Mouse (Mus musculus): ENCODE results near the gene Catsperd. TPM values are rescaled to one million over a fixed set of nuclear protein-coding genes. Genes with fewer than 3 reads are reported as not detected.
A peak's percentile ranks its signal among the peaks of the same experiment; 100 is the strongest.

The Catsperd gene
- polyA plus RNA-seq, 1 experiment from 2014 or later: 0.42 TPM

- peak within 1 kb of the TSS; percentile 100 for H3K4me3 ChIP-seq (replicated peaks)
- peak; percentile 94 for ATAC-seq (ENCODE audit: low FRiP score)
- H3K27me3 ChIP-seq: peaks cover 6% of the 10 kb centered on the region
- peaks cover 27% of the 10 kb centered on the region for H3K36me3 ChIP-seq (replicated peaks)
- peak within 1 kb of the TSS; percentile 90 for H3K27ac ChIP-seq
- H3K4me1 ChIP-seq: peaks cover 45% of the 10 kb centered on the region
- H3K9ac ChIP-seq: peak within 1 kb of the TSS; percentile 99
- WGBS: under 1% methylated on average over 62 of the region's 66 CpGs
- peak within 1 kb of the TSS; percentile 80 for H3K4me2 ChIP-seq
- no peaks in the 10 kb centered on the region for H3K9me3 ChIP-seq
These were observed 45.2 kb downstream of the Catsperd start, which contains the start of gene Ranbp3 for GRCm38 (mm10) chr17:56672941-56673646. TSS of gene Ranbp3 (plus strand) at chr17:56673294.

GRCm38 (mm10) chr17:56673647-56674416 lies 45.9 kb downstream of the Catsperd start:
- Histone ChIP-seq H3K9me3 (no peaks in the 10 kb centered on the region), H3K36me3 (replicated peaks) (peaks cover 31% of the 10 kb centered on the region), H3K4me3 (replicated peaks) (peak overlapping the region; percentile 100), H3K4me1 (peaks cover 39% of the 10 kb centered on the region), H3K9ac (peak overlapping the region; percentile 99), H3K27ac (peak overlapping the region; percentile 83), H3K4me2 (peak overlapping the region; percentile 80), H3K27me3 (no peaks in the 10 kb centered on the region)
- WGBS: 2% methylated on average over 32 of the region's 37 CpGs
- peak; percentile 21 for ATAC-seq (ENCODE audit: low FRiP score)

GRCm38 (mm10) chr17:56681791-56682190 lies 53.8 kb downstream of the Catsperd start:
- no peak overlapping the region for H3K9ac ChIP-seq
- H3K27me3 ChIP-seq: no peaks in the 10 kb centered on the region
- H3K9me3 ChIP-seq: no peaks in the 10 kb centered on the region
- ATAC-seq (ENCODE audit: low FRiP score): no peak
- peaks cover 9% of the 10 kb centered on the region for H3K4me1 ChIP-seq
- peaks cover 85% of the 10 kb centered on the region for H3K36me3 ChIP-seq (replicated peaks)
- no peak overlapping the region for H3K4me2 ChIP-seq
- H3K4me3 ChIP-seq (replicated peaks): no peak overlapping the region
- H3K27ac ChIP-seq: no peak overlapping the region
- 85% methylated on average over 4 of the region's 4 CpGs for WGBS

GRCm38 (mm10) chr17:56682880-56683279 lies 54.9 kb downstream of the Catsperd start:
- Histone ChIP-seq H3K4me1 (peaks cover 4% of the 10 kb centered on the region; the same call in 1 of the 2 replicates), H3K4me3 (replicated peaks) (no peak overlapping the region), H3K4me2 (no peak overlapping the region), H3K36me3 (replicated peaks) (peaks cover 85% of the 10 kb centered on the region), H3K9ac (no peak overlapping the region), H3K27me3 (no peaks in the 10 kb centered on the region), H3K9me3 (no peaks in the 10 kb centered on the region), H3K27ac (no peak overlapping the region)
- WGBS: 82% methylated on average over 3 of the region's 3 CpGs
- ATAC-seq (ENCODE audit: low FRiP score): no peak

- Histone ChIP-seq H3K4me1 (peaks cover 4% of the 10 kb centered on the region; the same call in 1 of the 2 replicates), H3K4me3 (replicated peaks) (no peak overlapping the region), H3K27ac (no peak overlapping the region), H3K27me3 (no peaks in the 10 kb centered on the region), H3K4me2 (no peak overlapping the region), H3K36me3 (replicated peaks) (peaks cover 89% of the 10 kb centered on the region), H3K9me3 (no peaks in the 10 kb centered on the region), H3K9ac (no peak overlapping the region)
- WGBS: 87% methylated on average over 5 of the region's 5 CpGs
- ATAC-seq (ENCODE audit: low FRiP score): no peak
These were observed 55.7 kb downstream of the Catsperd start for GRCm38 (mm10) chr17:56683546-56684140.

GRCm38 (mm10) chr17:56684649-56685048 lies 56.7 kb downstream of the Catsperd start:
- H3K9ac ChIP-seq: no peak overlapping the region
- WGBS: 89% methylated on average over 2 of the region's 2 CpGs
- no peaks in the 10 kb centered on the region for H3K9me3 ChIP-seq
- no peak for ATAC-seq (ENCODE audit: low FRiP score)
- H3K4me1 ChIP-seq: peaks cover 4% of the 10 kb centered on the region; the same call in 1 of the 2 replicates
- no peak overlapping the region for H3K27ac ChIP-seq
- H3K4me3 ChIP-seq (replicated peaks): no peak overlapping the region
- peaks cover 94% of the 10 kb centered on the region for H3K36me3 ChIP-seq (replicated peaks)
- H3K27me3 ChIP-seq: no peaks in the 10 kb centered on the region
- no peak overlapping the region for H3K4me2 ChIP-seq

GRCm38 (mm10) chr17:56686801-56687200 lies 58.9 kb downstream of the Catsperd start:
- Histone ChIP-seq H3K27me3 (no peaks in the 10 kb centered on the region), H3K27ac (no peak overlapping the region), H3K9me3 (no peaks in the 10 kb centered on the region), H3K9ac (no peak overlapping the region), H3K36me3 (replicated peaks) (peaks cover 92% of the 10 kb centered on the region), H3K4me1 (peaks cover 4% of the 10 kb centered on the region; the same call in 1 of the 2 replicates), H3K4me3 (replicated peaks) (no peak overlapping the region), H3K4me2 (no peak overlapping the region)
- no peak for ATAC-seq (ENCODE audit: low FRiP score)
- 93% methylated on average over 4 of the region's 4 CpGs for WGBS

GRCm38 (mm10) chr17:56688045-56688444 lies 60.1 kb downstream of the Catsperd start:
- Histone ChIP-seq H3K4me3 (replicated peaks) (no peak overlapping the region), H3K4me1 (peaks cover 7% of the 10 kb centered on the region; the same call in 1 of the 2 replicates), H3K36me3 (replicated peaks) (peaks cover 92% of the 10 kb centered on the region), H3K27me3 (no peaks in the 10 kb centered on the region), H3K27ac (no peak overlapping the region), H3K9ac (no peak overlapping the region), H3K4me2 (no peak overlapping the region), H3K9me3 (no peaks in the 10 kb centered on the region)
- ATAC-seq (ENCODE audit: low FRiP score): no peak

- no peaks in the 10 kb centered on the region for H3K9me3 ChIP-seq
- no peak overlapping the region for H3K9ac ChIP-seq
- peaks cover 13% of the 10 kb centered on the region; the same call in 1 of the 2 replicates for H3K4me1 ChIP-seq
- H3K36me3 ChIP-seq (replicated peaks): peaks cover 94% of the 10 kb centered on the region
- no peak for ATAC-seq (ENCODE audit: low FRiP score)
- WGBS: 91% methylated on average over 2 of the region's 2 CpGs
- H3K4me3 ChIP-seq (replicated peaks): no peak overlapping the region
- no peaks in the 10 kb centered on the region for H3K27me3 ChIP-seq
- H3K4me2 ChIP-seq: no peak overlapping the region
- no peak overlapping the region for H3K27ac ChIP-seq
These were observed 60.7 kb downstream of the Catsperd start for GRCm38 (mm10) chr17:56688689-56689088.

- H3K9ac ChIP-seq: no peak overlapping the region
- H3K36me3 ChIP-seq (replicated peaks): peaks cover 95% of the 10 kb centered on the region
These were observed 65.5 kb downstream of the Catsperd start for GRCm38 (mm10) chr17:56693395-56693794.

GRCm38 (mm10) chr17:56693851-56694310 lies 65.9 kb downstream of the Catsperd start:
- WGBS: 55% methylated on average over 6 of the region's 6 CpGs
- H3K27ac ChIP-seq: peak overlapping the region; percentile 66; the same call in 1 of the 2 replicates
- no peaks in the 10 kb centered on the region for H3K27me3 ChIP-seq
- peaks cover 11% of the 10 kb centered on the region; the same call in 1 of the 2 replicates for H3K4me1 ChIP-seq
- H3K4me2 ChIP-seq: no peak overlapping the region
- no peaks in the 10 kb centered on the region for H3K9me3 ChIP-seq
- no peak overlapping the region for H3K4me3 ChIP-seq (replicated peaks)
- H3K36me3 ChIP-seq (replicated peaks): peaks cover 95% of the 10 kb centered on the region
- ATAC-seq (ENCODE audit: low FRiP score): peak; percentile 37; the same call in 1 of the 2 replicates
- no peak overlapping the region for H3K9ac ChIP-seq

More at GRCm38 (mm10) chr17:56693395-56693794, 65.5 kb downstream of the Catsperd start:
- Histone ChIP-seq H3K4me2 (no peak overlapping the region), H3K9me3 (no peaks in the 10 kb centered on the region), H3K4me1 (peaks cover 11% of the 10 kb centered on the region; the same call in 1 of the 2 replicates), H3K4me3 (replicated peaks) (no peak overlapping the region), H3K27ac (0 out of 2 replicates have a peak overlapping the region, but pooled peaks have one; percentile 42), H3K27me3 (no peaks in the 10 kb centered on the region)
- 90% methylated on average over 1 of the region's 1 CpGs for WGBS
- no peak for ATAC-seq (ENCODE audit: low FRiP score)

GRCm38 (mm10) chr17:56700451-56700850 lies 72.5 kb downstream of the Catsperd start:
- H3K4me1 ChIP-seq: no peaks in the 10 kb centered on the region
- no peak overlapping the region for H3K27ac ChIP-seq
- no peak overlapping the region for H3K4me2 ChIP-seq
- no peak for ATAC-seq (ENCODE audit: low FRiP score)
- no peaks in the 10 kb centered on the region for H3K27me3 ChIP-seq
- H3K4me3 ChIP-seq (replicated peaks): no peak overlapping the region
- no peaks in the 10 kb centered on the region for H3K9me3 ChIP-seq
- peaks cover 98% of the 10 kb centered on the region for H3K36me3 ChIP-seq (replicated peaks)
- H3K9ac ChIP-seq: no peak overlapping the region
- WGBS: 94% methylated on average over 2 of the region's 2 CpGs
